Mouse (Mus musculus) adrenal gland (tissue): ENCODE measurements around the gene Cul7.

Source experiments
- intact Hi-C: fragments of 180-260 bp; cut with DNase I; formaldehyde crosslinking; loops from one replicate; pipeline ENCODE4 v1.15.1; 2025

The Cul7 gene

DNA sequence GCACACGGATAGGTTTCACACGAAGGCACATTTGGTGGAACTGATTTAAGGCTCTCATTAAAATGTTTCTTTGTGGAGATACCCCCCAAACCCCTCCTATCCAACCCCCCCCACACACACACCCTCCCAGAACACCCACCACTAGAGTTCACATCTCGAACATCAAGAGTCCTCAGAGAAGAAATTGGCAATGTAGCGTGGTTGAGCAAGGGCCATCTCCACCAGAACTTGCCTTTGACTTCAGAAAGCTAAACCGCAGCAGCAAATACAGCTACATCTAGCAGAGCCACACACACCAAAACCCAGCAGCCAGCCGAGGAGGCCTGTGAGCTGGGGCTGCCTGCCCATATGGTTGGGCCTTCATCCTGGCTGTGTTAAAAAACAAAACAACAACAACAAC is 22.7 kb upstream of the Cul7 start:
- intact Hi-C loops: no loop called here

DNA sequence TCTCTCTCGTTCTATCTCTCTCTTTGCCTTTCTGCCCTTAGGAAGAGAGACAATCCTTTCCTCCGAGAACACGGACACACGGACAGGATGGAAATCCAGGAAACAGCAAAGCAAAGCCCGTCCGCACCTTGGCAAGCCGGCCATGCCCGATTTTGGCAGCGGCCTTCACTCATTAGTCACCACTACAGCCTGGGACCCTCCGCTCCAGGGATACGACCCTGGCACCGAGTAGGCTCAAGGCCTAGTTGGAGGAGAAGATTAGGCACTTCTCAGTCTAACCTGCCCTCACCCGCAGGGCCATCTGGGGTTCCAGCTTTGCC is 21.7 kb upstream of the Cul7 start:
- intact Hi-C loops: no loop called here

DNA sequence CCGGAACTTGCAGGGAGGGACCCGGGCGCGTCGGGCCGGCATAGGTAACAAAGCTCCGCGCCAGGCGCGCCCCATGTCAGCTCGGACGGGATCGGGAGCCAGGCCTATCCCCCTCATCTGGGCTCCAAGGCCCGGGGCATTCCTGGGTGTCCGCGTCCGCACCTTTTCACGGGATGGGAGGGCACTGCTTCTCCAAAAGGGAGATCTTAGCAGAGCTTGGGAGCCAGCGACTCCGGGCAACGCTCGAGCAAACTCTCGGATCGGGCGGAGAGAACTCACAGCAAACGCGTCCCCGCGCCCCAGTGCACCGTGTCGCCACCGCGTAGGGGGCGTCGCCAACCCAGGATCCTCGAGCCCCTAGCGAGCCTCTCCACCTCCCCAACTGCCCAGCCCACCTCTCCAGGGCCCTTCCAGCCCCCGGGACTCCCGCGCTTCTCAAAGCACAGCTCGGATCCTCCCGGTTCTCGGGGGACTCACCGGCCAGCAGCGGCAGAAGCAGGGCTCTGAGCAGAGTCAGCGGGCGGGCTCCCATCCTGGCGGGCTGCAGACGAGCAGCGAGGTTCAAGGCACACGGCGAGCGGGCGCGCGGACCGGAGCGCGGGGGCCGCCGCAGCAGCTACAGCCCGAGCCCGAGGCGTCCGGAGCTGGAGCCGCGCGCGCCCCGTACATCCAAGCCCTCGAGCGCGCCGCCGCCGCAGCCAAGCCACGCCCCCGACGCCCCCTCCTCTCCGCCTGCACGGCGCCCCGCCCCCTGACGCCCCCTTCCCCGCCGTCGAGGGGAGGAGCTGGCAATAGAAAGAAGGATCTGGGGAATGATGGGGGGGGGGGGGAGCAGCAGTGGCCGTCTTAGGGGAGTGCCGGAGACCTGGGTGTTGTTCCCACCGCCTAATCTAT is 21.1 kb upstream of the Cul7 start, which contains the start of gene Ptk7:
TSS of gene Ptk7 (minus strand) at position 714 of the 894 bp plus-strand sequence.
- intact Hi-C loops: no loop called here

DNA sequence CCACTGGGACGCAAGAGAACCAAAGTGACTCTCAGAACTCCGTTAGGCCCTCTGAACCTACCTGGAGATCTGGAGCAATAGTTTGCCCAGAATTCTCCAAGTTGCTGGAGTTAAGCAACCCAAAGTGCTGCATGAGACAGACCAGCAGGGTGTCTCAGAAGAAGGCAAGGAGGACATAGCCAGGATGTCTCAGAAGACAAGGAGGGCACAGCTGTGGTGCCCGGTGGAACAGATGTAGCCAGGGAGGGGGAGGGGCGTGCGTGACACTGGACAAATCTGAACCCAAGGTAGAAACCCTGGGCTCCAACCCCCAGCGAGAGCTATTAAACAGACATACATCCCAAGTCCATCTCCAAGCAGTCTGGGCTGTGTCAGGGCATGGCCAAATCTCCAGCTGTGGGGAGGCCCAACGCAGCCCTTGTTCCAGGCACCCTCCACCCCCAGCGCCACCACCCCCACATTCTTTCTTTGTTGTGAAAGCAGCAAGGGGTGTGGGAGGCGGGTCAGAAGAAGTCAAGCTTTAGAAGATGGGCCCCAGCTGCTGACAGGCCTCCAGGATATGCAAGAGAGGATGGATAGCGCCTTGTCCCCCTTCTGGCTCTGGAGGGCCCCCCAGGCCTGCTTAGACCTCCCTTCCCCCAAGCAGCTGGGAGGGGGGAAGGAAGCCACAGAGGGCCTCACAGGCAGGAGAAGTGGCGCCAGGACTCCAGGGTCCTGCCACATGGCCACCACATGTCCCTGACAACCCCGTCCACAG is 20.3 kb upstream of the Cul7 start:
- intact Hi-C loops: no loop called here

DNA sequence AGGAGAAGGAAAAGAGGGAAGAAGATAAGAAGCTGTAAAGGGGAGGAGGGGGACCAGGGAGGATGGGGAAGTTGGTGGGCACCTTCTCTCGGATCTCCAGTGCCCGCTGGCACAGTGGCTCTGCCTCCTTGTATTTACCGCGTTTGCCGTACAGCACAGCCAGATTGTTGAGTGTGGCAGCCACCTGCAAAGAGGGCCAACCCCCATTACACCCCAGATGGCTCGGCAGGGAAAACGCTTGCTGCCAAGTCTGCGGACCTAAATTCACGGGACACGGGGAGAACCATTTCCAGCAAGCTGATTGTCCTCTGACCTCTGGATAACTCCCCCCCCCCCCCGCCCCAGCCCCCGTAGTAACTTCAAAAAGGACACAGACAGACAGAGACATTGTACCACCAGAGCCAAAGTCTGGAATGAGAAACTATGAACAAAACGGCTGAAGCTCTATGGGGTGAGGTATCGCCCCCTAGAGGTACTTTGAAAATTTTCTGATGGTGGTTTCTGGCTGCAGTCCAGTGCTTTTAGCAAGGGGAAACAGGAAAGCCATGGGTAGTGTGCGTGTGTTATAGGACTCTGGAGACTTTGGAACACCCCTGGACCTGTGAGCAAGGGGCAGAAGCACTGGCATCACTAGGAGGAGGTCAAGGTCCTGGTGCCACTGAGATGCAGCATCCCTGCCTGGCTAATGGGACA is 13.2 kb upstream of the Cul7 start:
- intact Hi-C loops: loop anchor here (2.0 to 5.0 kb wide), 2 partner anchors 35 to 112 kb away; no protein-coding TSS in a partner anchor

DNA sequence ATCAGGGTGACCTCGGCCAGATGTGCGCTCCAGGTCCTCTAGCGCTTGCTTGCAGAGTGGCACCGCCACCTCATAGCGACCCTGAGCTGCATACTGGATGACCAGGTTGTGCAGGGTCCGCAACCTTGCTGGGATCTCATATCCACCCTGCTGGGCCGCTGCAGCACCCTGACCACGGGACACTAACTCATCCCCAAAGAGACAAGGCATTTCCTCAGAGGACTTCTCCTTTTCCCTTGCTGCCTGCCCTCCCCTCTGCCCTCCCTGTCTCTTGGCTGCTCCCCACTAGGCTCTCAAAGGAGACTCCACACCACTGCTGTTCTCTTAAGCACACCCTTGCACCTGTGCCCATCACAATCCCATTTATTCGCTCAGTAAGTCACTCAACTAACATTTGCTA is 10.2 kb upstream of the Cul7 start:
- intact Hi-C loops: loop anchor here (5.0 kb wide), 1 partner anchor 38 kb away; no protein-coding TSS in a partner anchor

DNA sequence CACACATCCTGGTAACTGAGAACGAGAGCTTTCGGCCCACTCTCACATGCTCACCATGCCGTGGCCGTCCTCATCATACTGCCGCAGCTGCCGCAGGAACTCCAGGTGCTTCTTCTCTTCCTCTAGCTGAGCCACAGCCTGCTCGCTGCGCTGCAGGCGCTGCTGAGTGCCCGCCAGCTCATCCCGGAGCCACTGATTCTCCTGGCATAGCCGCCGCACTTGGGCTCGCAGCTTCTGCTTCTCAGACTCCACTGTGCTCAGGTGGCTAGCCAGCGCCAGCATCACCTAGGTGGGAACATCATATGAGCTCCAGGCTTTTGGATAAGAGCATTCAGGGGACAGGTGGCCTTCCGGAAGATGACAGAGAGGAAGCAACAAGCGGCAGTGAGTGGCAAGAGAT is 8.1 kb upstream of the Cul7 start:
- intact Hi-C loops: no loop called here

DNA sequence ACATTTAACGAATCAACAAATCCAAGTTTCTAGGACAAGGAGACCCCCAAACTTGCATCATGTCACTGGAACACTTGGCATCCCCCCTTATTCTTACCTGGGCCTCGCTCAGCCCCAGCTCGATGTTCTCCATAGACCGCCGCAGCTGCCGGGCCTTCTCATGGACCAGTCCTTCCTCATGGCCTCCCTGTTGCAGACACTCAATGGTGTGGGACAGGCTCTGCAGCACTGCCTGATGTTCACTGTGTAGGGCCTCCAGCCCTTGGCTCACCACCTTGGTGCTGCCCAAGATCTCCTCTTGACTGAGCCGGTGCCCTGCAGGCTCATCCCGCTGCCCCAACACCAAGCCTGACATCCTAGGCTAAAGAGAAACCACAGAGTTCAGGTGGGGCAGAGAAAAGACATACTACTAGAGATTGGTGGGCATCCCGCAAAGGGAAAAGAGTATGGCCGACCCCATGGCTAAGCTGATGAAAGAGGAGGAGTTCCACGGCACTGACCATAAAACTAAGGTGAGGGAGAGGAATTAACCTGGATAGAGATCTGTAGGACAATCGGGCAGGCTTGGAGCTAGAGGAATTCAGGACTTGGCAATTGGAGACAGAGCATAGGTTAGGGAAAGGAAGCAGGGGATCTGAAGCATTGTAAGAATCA is 5.9 kb upstream of the Cul7 start:
- intact Hi-C loops: no loop called here

DNA sequence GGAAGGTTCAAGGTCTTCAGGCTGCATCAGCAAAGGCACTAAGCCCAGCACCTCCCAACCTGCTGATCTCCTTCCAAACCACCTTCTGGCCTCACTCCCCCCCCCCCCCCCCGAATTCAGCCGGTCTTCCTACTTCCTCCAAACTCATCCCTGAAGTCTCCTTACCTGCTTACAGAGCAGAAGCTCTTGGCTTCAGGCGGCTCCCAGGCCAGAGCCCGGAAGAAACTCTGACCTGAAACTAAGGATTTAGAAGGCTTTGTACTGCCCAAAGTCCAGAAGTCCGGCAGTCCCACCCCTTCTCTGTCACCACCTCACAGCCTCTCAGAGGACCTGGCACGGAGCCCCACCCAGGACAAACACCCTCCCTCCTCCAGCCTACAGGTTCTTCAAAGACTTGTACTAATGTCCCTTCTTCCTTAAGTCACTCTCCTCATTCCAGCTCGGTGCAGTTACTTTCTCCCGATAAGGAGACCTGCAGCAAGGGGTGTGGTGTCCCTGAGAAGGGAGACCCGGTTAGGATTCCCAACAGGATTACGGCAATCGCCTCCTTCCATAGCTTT is 5.1 kb upstream of the Cul7 start:
- intact Hi-C loops: no loop called here

DNA sequence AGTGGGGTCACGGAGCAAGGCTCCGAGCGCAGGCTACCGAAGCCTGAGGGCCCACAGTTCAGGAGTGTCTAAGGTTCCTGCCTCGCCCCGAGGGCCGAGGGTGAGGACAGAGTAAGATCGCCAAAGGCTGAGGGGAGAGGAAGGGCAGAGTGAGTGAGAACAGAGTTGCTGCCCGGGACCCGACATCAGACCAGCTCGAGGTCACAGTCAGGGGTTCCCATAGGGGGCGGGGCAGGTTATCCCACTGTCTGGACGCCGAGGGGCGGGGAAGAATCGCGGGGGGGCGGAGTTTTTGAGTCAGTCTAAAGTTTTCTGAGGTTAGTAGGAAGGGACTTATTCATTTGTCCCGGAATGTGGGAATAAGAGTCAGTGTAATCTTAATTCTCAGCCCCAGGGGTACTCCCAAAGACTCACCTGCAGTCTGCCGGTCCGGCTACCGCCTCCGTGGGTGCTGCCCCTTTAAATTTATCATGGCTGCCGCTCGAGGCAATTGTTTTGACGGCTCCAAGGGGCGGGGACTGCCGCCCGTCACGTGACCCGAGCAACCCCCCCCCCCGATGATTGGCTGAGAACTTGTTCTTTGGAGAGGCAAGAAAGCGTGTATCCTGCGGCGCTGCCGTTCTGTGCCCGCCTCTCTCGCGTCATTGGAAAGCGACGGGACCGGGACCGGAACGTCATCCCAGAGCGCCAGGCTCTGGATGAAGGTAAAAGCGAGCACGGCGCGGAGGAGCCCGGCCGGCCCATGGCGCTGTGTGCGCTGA is 4.4 kb upstream of the Cul7 start, which contains the start of the genes Klc4 and Mrpl2:
TSS of gene Klc4 (minus strand) at position 462 of the 761 bp plus-strand sequence.
TSS of gene Mrpl2 (plus strand) at position 669 of the 761 bp plus-strand sequence.
- intact Hi-C loops: no loop called here

DNA sequence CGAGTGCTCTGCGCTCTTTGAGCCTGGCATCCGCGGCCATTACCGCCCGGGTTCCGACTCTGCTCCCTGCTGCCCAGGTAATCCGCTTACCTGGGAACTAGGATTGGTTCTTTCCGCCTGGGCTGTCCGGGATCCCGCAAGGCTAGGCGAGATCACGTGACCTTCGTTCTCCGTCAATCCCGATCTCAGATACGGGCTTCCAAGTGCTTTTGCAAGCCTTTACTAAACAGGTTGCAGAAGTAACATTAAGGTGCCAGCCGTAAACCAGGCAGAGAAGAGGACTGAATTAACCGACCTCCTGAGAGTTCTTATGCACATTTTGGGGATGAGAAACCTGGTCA is 3.8 kb upstream of the Cul7 start:
- intact Hi-C loops: no loop called here

DNA sequence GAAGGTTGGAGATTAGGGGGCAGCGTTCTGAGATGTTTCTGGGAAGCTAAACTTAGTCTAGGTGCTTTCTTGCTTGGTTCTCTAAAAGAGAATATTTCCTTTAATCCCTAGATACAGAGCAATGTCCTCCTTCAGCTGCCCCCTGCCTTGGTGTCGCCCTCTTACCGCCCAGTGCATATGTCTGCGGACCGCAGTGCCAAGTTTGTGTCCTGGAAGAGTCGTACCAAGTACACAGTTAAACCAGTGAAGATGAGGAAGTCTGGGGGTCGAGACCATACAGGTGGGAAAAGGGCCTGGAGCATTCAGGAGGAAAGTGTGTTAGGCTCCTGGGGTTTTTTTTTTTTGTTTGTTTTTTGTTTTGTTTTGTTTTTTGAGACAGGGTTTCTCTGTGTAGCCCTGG is 2.9 kb upstream of the Cul7 start:
- intact Hi-C loops: no loop called here

DNA sequence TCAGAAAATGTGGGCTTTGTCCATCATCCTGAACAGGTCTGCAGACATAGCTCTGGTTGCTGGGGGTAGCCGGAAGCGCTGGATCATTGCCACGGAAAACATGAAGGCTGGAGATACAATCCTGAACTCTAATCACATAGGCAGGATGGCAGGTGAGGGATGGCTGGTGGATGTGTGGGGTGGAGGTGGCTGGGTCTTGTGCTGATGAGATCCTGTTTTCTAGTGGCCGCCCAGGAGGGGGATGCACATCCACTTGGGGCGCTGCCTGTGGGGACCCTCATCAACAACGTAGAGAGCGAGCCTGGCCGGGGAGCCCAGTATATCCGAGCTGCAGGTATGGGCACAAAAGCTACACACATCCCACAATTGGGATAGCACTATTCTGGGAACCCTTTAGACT is 1.7 kb upstream of the Cul7 start:
- intact Hi-C loops: no loop called here

DNA sequence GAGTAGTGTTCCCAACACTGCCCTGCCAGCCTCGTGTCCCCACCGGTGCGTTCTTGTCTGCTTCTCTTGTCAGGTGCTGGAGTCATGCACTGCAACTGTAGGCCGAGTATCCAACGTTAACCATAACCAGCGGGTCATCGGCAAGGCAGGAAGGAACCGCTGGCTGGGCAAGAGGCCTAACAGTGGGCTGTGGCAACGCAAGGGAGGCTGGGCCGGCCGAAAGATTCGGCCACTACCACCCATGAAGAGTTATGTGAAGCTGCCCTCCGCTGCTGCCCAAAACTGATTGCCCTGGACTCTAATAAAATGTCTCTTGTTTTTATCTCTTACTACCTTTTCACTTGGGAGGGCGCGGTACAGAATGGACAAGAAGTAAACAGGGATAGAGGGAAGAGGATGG is 326 bp upstream of the Cul7 start:
- intact Hi-C loops: loop anchor here (10.0 kb wide), 1 partner anchor 55 kb away; the partner anchor contains the start of gene Ppp2r5d

DNA sequence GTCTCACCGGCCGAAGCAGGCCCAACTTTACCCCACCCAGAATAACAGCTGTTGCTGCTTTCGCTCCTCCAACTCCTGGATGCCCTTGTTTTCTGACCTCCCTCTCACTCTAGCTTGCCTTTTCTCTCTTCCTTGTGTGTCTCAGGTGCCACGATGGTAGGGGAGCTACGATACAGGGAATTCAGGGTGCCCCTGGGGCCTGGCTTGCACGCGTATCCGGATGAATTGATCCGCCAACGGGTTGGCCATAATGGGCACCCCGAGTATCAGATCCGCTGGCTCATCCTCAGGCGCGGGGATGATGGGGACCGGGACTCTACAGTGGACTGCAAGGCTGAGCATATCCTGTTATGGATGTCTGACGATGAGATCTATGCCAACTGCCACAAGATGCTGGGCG is 1.2 kb downstream of the Cul7 start:
- intact Hi-C loops: loop anchor here (10.0 kb wide), 1 partner anchor 54 kb away; the partner anchor contains the start of gene Ppp2r5d

DNA sequence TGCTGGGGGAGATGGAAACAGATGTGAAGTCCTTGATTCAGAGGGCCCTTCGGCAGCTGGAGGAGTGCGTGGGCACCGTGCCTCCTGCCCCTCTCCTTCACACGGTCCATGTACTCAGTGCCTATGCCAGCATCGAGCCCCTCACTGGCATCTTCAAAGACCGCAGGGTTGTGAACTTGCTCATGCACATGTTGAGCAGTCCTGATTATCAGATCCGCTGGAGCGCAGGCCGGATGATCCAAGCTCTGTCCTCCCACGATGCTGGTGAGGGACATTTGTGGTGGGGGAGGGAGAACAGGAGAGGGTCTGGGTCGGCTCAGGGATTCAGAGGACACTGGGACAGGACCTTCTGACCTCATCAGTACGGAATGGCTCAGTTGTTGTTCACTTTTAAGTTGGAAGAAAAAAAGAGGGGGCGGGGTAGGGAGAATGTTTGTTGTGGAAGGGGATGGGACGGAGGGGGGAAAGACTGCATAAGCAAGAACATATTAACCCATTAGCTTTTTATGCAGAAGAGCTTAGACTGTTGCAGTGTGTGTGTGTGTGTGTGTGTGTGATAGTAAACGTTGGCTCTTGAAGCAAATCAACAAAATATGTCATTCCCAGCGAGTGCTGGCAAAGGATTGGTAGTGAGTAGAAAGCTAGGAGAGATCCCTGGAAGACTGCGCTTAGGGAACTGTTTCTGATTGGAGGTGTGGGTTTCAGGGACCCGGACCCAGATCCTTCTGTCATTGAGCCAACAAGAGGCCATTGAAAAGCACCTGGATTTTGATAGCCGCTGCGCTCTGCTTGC is 1.8 kb downstream of the Cul7 start:
- intact Hi-C loops: loop anchor here (10.0 kb wide), 1 partner anchor 53 kb away; the partner anchor contains the start of gene Ppp2r5d

DNA sequence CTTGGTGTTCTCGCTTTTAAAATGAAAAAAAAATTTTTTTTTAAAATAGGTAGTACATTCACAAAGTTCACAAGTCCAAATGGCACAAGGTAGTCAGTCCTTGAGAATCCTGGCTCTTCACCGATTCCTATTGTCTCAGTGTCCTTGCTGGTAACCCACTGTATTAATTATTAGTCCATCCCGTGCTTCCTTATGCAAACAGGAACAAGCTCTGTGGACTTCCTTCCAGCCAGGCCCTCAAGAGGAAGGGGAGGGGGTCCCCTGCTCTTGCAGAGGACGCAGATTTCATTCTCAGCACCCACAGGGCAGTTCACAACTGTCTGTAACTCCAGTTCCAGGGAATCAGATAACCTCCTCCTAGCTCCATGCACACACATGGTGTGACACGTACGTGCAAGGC is 5.9 kb downstream of the Cul7 start:
- intact Hi-C loops: loop anchor here (10.0 kb wide), 1 partner anchor 49 kb away; the partner anchor contains the start of gene Ppp2r5d

DNA sequence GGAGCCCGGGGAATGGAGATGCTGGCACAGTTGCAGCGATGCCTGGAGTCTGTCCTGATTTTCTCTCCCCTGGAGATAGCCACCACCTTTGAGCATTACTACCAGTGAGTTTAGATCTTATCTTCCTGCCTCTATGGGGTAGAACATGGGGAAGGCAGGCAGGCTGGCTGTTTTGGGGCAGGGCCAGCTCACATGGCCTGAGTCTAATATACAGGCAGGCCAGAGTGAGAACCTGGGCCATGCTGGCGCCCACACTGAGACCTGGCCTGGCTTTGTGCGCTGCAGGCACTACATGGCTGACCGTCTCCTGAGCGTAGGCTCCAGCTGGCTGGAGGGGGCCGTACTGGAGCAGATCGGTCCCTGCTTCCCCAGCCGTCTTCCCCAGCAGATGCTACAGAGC is 11.2 kb downstream of the Cul7 start:
- intact Hi-C loops: no loop called here

DNA sequence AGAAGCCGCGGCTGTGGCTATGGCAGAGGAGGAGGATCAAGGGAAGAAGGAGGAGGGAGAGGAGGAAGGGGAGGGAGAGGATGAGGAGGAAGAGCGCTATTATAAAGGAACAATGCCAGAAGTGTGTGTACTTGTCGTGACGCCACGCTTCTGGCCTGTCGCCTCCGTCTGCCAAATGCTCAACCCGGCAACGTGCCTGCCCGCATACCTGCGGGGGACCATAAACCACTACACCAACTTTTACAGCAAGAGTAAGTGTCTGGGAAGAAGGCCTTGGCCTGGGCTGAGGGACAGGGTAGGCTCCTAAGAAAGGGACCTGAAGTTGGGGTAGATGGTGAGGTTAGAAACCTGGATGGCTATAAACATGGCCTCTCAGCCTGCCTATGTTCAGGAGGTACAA is 11.8 kb downstream of the Cul7 start:
- intact Hi-C loops: no loop called here
